Mouse (Mus musculus): ENCODE measurements at regions not wholly inside any gene's neighbourhood (a gene's known extent, or its start where the extent isn't known, plus 50 kb on each side); places are given as distances from the start of the nearest gene placed in this dataset.

- no peaks in the 10 kb centered on the region for H3K9me3 ChIP-seq (ENCODE audit: low read depth, low read length)
- H3K27me3 ChIP-seq (ENCODE audit: insufficient read depth, low read length): no peaks in the 10 kb centered on the region
- TF ChIP-seq CTCF (IDR thresholded peaks at IDR 0.05; ENCODE audit: low read depth): no peak
- no peak overlapping the region for H3K9ac ChIP-seq
- H3K27ac ChIP-seq (ENCODE audit: low read depth): no peak overlapping the region
- H3K4me1 ChIP-seq (ENCODE audit: insufficient read depth): no peaks in the 10 kb centered on the region
- no peaks in the 10 kb centered on the region for H3K36me3 ChIP-seq (ENCODE audit: insufficient read depth)
- H3K4me2 ChIP-seq: no peak overlapping the region
- 66% methylated on average over 4 of the region's 4 CpGs for WGBS
- DNase-seq: no peak
- no peak for ATAC-seq (ENCODE audit: insufficient read depth)
- H3K4me3 ChIP-seq (ENCODE audit: low read depth, low read length): no peak overlapping the region
These were observed 96.2 kb upstream of the Magi2 start for GRCm38 (mm10) chr5:19130639-19131038.

- ATAC-seq (ENCODE audit: insufficient read depth): no peak
- Histone ChIP-seq H3K36me3 (ENCODE audit: insufficient read depth) (no peaks in the 10 kb centered on the region), H3K9ac (no peak overlapping the region), H3K27me3 (ENCODE audit: insufficient read depth, low read length) (no peaks in the 10 kb centered on the region), H3K4me1 (ENCODE audit: insufficient read depth) (no peaks in the 10 kb centered on the region), H3K4me2 (no peak overlapping the region), H3K4me3 (ENCODE audit: low read depth, low read length) (no peak overlapping the region), H3K27ac (ENCODE audit: low read depth) (no peak overlapping the region), H3K9me3 (ENCODE audit: low read depth, low read length) (no peaks in the 10 kb centered on the region)
- TF ChIP-seq CTCF (IDR thresholded peaks at IDR 0.05; ENCODE audit: low read depth): no peak
- WGBS: 58% methylated on average over 1 of the region's 1 CpGs
- no peak for DNase-seq
These were observed 72.3 kb upstream of the Magi2 start for GRCm38 (mm10) chr5:19154511-19154910.

- DNase-seq (peak; percentile 46), ATAC-seq (ENCODE audit: insufficient read depth) (no peak)
- H3K4me2 ChIP-seq: no peak overlapping the region
- no peaks in the 10 kb centered on the region for H3K4me1 ChIP-seq (ENCODE audit: insufficient read depth)
- no peak overlapping the region for H3K27ac ChIP-seq (ENCODE audit: low read depth)
- 51% methylated on average over 3 of the region's 3 CpGs for WGBS
- H3K9ac ChIP-seq: no peak overlapping the region
- no peak for TF ChIP-seq CTCF (IDR thresholded peaks at IDR 0.05; ENCODE audit: low read depth)
- no peaks in the 10 kb centered on the region for H3K9me3 ChIP-seq (ENCODE audit: low read depth, low read length)
- no peak overlapping the region for H3K4me3 ChIP-seq (ENCODE audit: low read depth, low read length)
- H3K27me3 ChIP-seq (ENCODE audit: insufficient read depth, low read length): no peaks in the 10 kb centered on the region
- H3K36me3 ChIP-seq (ENCODE audit: insufficient read depth): no peaks in the 10 kb centered on the region
These were observed 68.6 kb upstream of the Magi2 start for GRCm38 (mm10) chr5:19158191-19158590.

- H3K9ac ChIP-seq: no peak overlapping the region
- H3K4me2 ChIP-seq: no peak overlapping the region
- no peak for TF ChIP-seq CTCF (IDR thresholded peaks at IDR 0.05; ENCODE audit: low read depth)
- no peak overlapping the region for H3K27ac ChIP-seq (ENCODE audit: low read depth)
- H3K36me3 ChIP-seq (ENCODE audit: insufficient read depth): no peaks in the 10 kb centered on the region
- no peaks in the 10 kb centered on the region for H3K9me3 ChIP-seq (ENCODE audit: low read depth, low read length)
- H3K27me3 ChIP-seq (ENCODE audit: insufficient read depth, low read length): no peaks in the 10 kb centered on the region
- H3K4me1 ChIP-seq (ENCODE audit: insufficient read depth): no peaks in the 10 kb centered on the region
- H3K4me3 ChIP-seq (ENCODE audit: low read depth, low read length): no peak overlapping the region
- DNase-seq: no peak
- no peak for ATAC-seq (ENCODE audit: insufficient read depth)
- 67% methylated on average over 4 of the region's 4 CpGs for WGBS
These were observed 66.6 kb upstream of the Magi2 start for GRCm38 (mm10) chr5:19160256-19160655.
